Mouse (Mus musculus): ENCODE measurements around the gene Cntnap2.

DNA sequence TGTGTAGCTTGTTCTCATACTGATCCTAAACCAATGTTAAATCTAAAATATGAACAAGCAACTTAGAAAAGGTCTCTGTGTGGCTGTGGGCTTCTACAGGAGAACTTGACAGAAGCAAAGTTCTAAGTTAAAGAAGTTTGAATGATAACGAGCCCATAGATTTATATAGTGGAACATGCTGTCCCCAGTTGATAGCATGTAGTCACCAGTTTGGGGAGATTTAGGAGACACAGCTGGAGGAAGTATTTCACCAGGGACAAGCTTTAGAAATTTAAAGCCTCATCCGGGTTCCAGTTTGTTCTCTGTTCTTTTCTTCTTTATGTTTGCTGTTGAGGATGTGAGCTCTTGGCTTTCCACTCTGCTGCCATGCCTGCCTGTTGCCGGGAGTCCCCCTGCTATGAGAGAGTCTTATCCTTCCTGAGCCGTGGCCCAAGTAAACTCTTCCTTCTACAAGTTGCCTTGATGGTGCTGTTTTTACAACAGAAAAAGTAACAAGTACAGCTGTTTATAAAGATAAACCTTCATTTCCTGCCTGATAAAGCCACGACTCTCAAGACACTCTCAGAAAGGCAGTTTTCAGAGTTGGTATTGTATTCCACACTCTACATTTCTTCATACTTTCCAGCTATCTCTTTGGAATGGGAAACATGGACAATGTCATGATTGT, 2264.1 kb downstream of the Cntnap2 start:
- TF ChIP-seq TAL1 (IDR thresholded peaks at IDR 0.05; ENCODE audit: low read length) (no peak), GATA1 (IDR thresholded peaks at IDR 0.05; ENCODE audit: low read length) (no peak)

All from erythroblast, embryonic 14.5 days (primary cell).